Mouse (Mus musculus) forebrain, embryonic 10.5 days (tissue): ENCODE results near the gene Klhl7. TPM values are rescaled to one million over a fixed set of nuclear protein-coding genes. Genes with fewer than 3 reads are reported as not detected.
"Not testable (repeated sequence)": the region's sequence is repeated elsewhere in the genome, so short reads cannot be mapped to it uniquely, and the experiment has no call there.

Experiments used
- DNase-seq: peaks from one replicate; pipeline ENCODE4 v3.0.0-alpha.2; 2017; ENCODE audit warnings: low spot score; ENCODE audit errors: extremely low spot score
- H3K27ac ChIP-seq: fragments of 300-500 bp; sonication (generic); 2 replicates; pipeline ENCODE4 v1.5.1; 2016; ENCODE audit warnings: mild to moderate bottlenecking
- H3K27me3 ChIP-seq: fragments of 300-500 bp; sonication (generic); 2 replicates; pipeline ENCODE4 v1.6.1; 2016; ENCODE audit warnings: mild to moderate bottlenecking; ENCODE audit not compliant: poor library complexity, severe bottlenecking
- H3K36me3 ChIP-seq: fragments of 300-500 bp; sonication (generic); replicated peaks from 2 replicates; pipeline ENCODE4 v1.6.1; 2016; ENCODE audit warnings: mild to moderate bottlenecking, moderate library complexity
- H3K4me1 ChIP-seq: fragments of 300-500 bp; sonication (generic); 2 replicates; pipeline ENCODE4 v1.6.1; 2016
- H3K4me3 ChIP-seq: fragments of 300-500 bp; sonication (generic); 2 replicates; pipeline ENCODE4 v1.5.1; 2016; ENCODE audit warnings: mild to moderate bottlenecking, moderate library complexity
- H3K9me3 ChIP-seq: fragments of 300-500 bp; sonication (generic); 2 replicates; pipeline ENCODE4 v1.6.1; 2016; ENCODE audit warnings: mild to moderate bottlenecking, moderate library complexity
- WGBS: fragments of 180-500 bp; shearing (Covaris S2); methylation state at CpG from one replicate; pipeline ENCODE4 v1.1.7; 2016; 5-methylcytosine and 5-hydroxymethylcytosine counted together
- polyA plus RNA-seq: library from polyadenylated mRNA; unstranded; fragments of >200 nt; fragmentation: Nextera tagmentation; extraction: Ambion mirVana; gene quantifications from 2 replicates; pipeline ENCODE4 v1.2.1, GENCODE M21; 2016

The Klhl7 gene
- polyA plus RNA-seq, 1 experiment from 2014 or later = 87.1 TPM

DNA sequence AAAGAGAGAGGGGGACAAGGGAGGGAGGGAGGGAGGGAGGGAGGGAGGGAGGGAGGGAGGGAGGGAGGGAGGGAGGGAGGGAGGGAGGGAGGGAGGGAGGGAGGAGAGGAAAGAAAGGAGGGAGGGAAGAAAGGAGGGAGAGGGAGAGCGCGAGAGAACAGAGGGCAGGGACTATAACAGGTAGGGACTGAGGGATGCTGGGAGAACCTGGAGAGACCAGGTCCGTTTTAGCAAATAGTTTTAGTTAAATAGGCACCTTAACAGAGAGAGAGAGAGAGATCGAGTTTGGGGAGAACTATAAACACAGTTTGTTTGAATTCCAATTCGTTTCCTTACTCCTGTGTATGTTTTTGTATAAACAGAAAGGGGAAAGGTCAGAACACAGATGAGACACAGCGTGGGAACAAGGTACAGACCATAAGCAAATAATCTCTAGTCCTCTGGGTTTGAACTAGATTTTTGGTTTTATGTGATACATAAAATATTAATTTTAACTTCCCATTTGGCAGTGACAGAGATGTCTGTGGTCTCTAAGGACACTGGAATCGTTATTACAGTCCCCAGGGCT lies 22.6 kb upstream of the Klhl7 start:
- Histone ChIP-seq H3K36me3 (no peaks in the 10 kb centered on the region), H3K4me3 (peak overlapping the region; percentile 41), H3K4me1 (peaks cover 28% of the 10 kb centered on the region), H3K27ac (peak overlapping the region; percentile 78), H3K27me3 (no peaks in the 10 kb centered on the region), H3K9me3 (no peaks in the 10 kb centered on the region)
- no peak for DNase-seq
- WGBS = 25% methylated on average over 7 of the region's 7 CpGs

DNA sequence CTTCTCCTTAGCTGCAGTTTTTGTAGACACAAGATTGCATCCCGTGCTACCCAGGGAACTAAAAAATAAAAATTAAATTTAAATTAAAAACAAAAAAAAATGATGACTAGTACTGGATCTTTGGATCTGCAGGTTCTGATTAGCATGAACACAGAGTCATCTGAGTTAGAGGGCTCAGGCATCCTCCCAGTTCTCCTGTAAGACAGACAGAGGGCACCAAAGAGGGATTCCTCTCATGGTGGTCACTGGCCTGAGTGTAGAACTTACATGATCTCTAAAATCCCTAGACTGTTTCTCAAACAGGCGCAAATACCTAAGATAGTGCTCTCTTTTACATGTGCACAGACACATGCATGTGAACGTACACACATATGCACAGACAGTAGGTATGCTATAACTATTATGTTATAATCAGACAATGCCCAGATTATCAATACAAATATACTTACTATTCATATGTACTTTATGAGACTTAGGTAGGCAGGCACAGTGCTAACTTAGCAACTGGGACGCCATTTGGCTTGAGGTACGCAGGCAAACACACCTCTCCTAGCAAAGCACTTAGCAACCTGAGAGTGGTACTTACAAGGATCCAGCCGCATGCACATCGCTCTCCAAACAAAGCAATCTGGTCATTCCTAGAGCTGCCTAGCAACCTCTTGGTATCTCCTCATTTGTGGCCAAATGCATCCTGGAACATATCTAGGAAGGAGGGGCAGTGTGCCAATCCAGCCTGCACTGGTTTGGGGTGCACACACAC lies 21.8 kb upstream of the Klhl7 start:
- no peaks in the 10 kb centered on the region for H3K9me3 ChIP-seq

DNA sequence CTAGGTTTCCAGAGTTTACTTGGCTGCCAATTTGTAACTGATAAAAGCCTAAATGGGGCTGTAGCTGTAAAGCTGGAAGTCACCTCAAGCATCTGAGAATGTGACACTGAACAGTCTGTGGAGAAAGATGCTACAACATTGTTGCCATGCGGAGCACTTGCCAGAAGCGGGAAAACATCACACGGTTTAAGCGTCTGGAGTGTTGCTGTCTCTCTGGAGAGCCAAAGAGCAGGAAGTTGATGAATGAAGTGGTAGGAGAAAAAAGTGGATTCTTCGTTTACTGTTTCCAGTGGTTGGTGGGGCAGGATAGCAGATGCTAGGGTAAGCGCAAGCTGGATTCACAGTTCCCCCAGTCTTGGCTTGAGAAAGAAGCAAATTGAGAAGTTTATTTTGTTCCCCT lies 19.6 kb upstream of the Klhl7 start:
- H3K27me3 ChIP-seq = no peaks in the 10 kb centered on the region
- 81% methylated on average over 6 of the region's 6 CpGs for WGBS
- H3K4me3 ChIP-seq = no peak overlapping the region
- H3K4me1 ChIP-seq = peaks cover 28% of the 10 kb centered on the region
- H3K36me3 ChIP-seq = no peaks in the 10 kb centered on the region
- H3K9me3 ChIP-seq = no peaks in the 10 kb centered on the region
- H3K27ac ChIP-seq = no peak overlapping the region
- DNase-seq = no peak

More for the DNA sequence above, 21.8 kb upstream of the Klhl7 start:
- no peaks in the 10 kb centered on the region for H3K27me3 ChIP-seq
- no peak overlapping the region for H3K27ac ChIP-seq
- DNase-seq = no peak
- no peak overlapping the region for H3K4me3 ChIP-seq
- no peaks in the 10 kb centered on the region for H3K36me3 ChIP-seq
- 85% methylated on average over 7 of the region's 7 CpGs for WGBS
- H3K4me1 ChIP-seq = peaks cover 28% of the 10 kb centered on the region

DNA sequence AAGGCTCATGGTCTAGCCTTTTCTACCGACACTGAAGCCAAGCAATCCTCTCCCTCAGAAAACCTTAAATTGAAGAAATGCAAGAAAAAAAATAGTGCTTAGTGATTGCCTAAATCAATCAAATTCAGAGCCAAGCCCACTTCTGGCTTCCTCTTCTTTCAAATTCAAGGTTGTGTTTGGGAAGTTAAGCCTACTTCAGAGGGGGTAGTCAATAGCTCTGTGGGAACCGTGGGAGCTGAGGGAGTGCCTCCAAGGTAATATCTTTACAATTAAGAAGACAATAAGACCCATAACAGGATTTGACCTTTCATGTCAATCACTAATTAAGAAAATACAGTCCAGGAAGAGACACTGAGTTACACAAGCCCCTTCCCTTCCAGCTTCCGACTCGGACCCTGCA lies 15.6 kb upstream of the Klhl7 start:
- no peaks in the 10 kb centered on the region for H3K36me3 ChIP-seq
- H3K27me3 ChIP-seq = no peaks in the 10 kb centered on the region
- DNase-seq = no peak
- 71% methylated on average over 4 of the region's 4 CpGs for WGBS
- H3K4me1 ChIP-seq = peaks cover 16% of the 10 kb centered on the region
- no peak overlapping the region for H3K4me3 ChIP-seq
- H3K27ac ChIP-seq = no peak overlapping the region
- H3K9me3 ChIP-seq = no peaks in the 10 kb centered on the region

DNA sequence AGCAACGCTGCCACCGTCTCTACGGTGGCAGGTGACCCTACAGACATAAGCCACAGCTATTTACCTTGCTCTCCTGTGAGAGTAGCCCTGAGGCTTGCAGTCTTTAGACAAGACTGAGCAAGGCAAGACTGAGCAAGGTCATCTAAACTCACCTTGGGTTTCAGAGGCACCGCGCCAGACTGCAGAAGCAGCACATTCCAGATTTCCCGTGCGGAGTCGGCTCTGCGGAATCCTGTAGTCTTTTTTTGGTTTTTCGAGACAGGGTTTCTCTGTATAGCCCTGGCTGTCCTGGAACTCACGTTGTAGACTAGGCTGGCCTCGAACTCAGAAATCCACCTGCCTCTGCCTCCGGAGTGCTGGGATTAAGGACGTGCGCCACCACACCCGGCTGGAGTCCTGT lies 14.2 kb upstream of the Klhl7 start:
- Histone ChIP-seq H3K4me3 (no peak overlapping the region), H3K9me3 (no peaks in the 10 kb centered on the region), H3K27ac (no peak overlapping the region), H3K27me3 (no peaks in the 10 kb centered on the region), H3K4me1 (peaks cover 12% of the 10 kb centered on the region), H3K36me3 (no peaks in the 10 kb centered on the region)
- DNase-seq = no peak
- WGBS = 89% methylated on average over 16 of the region's 16 CpGs

DNA sequence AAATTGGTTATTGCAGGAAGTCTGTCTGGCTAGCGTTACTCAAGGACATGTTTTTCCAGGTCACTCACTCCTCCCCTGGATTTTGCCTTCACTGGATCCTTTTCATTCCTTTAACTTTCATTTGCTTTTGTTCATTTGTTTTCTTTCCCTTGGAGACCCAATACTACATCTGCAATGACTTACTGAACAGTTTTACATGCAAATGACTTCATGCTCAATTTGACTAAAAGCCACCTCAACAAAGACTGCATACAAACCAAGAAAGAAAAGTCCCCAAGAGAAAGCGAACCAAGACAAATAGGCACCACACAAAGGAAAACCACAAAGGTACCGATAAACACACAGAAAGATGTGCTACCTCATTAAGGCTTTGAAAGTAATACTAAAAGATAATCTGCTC lies 13.5 kb upstream of the Klhl7 start:
- Histone ChIP-seq H3K4me1 (peaks cover 6% of the 10 kb centered on the region), H3K27ac (no peak overlapping the region), H3K27me3 (no peaks in the 10 kb centered on the region), H3K4me3 (no peak overlapping the region), H3K9me3 (no peaks in the 10 kb centered on the region), H3K36me3 (no peaks in the 10 kb centered on the region)
- DNase-seq = no peak
- 44% methylated on average over 3 of the region's 3 CpGs for WGBS

DNA sequence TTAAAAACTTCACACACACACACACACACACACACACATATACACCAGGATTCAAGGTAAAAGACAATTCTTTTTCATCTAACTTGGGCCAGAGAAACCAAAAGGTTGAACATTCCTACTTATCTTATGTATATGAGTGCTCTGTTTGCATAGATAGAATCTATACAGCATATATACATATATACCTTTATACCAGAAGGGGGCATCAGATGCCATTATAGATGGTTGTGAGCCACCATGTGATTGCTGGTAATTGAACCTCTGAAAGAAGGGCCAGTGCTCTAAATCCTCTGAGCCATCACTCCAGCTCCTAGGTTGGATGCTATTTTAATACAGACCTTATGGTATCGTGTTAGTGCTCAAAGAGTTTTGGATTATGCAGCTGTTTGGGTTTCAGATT lies 12.0 kb upstream of the Klhl7 start:
- no peak for DNase-seq
- Histone ChIP-seq H3K27me3 (no peaks in the 10 kb centered on the region), H3K27ac (no peak overlapping the region), H3K4me1 (peaks cover 6% of the 10 kb centered on the region), H3K9me3 (no peaks in the 10 kb centered on the region), H3K36me3 (no peaks in the 10 kb centered on the region), H3K4me3 (no peak overlapping the region)
- 83% methylated on average over 1 of the region's 1 CpGs for WGBS

DNA sequence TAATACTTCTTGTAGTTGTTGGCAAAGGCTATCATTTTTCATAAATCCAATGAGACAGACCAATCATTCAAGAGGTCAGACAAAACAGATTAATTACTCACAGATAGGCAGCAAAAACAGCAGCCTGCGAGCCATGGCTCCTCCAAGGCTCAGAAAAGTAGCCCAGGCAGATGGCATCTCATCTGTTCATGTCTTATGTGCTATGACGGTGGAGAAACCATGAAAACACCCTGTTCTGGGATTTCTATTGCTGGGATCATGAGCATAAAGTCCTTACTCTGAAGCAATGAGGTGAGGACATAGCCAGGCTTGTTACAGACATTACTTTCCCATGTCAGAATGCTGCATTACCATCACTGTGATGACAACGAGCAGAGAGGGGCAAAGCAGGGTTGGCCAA lies 7.9 kb upstream of the Klhl7 start:
- no peak for DNase-seq
- Histone ChIP-seq H3K27me3 (no peaks in the 10 kb centered on the region), H3K4me3 (no peak overlapping the region), H3K27ac (no peak overlapping the region), H3K9me3 (no peaks in the 10 kb centered on the region), H3K36me3 (no peaks in the 10 kb centered on the region), H3K4me1 (no peaks in the 10 kb centered on the region)
- 84% methylated on average over 3 of the region's 3 CpGs for WGBS

DNA sequence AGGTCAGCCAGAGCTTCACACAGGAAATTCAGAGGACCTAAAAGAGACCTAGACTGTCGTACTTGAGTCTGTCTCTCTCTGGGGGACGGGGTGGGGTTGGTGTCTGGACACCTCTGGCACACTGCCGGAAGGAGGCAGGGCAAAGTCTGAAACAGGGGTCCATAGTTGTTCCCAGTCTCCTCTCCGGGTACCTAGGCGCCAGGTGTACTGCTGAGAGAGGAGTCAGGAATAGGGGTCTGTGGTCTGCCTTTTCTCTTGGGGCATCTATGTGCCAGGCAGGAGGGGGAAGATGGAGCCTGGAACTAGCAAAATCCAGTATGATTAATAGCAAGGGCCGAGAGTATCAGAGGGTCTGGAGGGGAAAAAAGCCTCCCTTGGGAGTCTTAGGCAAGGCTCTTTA lies 5.0 kb upstream of the Klhl7 start:
- H3K9me3 ChIP-seq = no peaks in the 10 kb centered on the region
- peaks cover 5% of the 10 kb centered on the region for H3K4me1 ChIP-seq
- H3K27me3 ChIP-seq = no peaks in the 10 kb centered on the region
- H3K36me3 ChIP-seq = no peaks in the 10 kb centered on the region
- WGBS = 84% methylated on average over 6 of the region's 6 CpGs
- H3K27ac ChIP-seq = no peak overlapping the region
- H3K4me3 ChIP-seq = no peak overlapping the region
- DNase-seq = no peak

DNA sequence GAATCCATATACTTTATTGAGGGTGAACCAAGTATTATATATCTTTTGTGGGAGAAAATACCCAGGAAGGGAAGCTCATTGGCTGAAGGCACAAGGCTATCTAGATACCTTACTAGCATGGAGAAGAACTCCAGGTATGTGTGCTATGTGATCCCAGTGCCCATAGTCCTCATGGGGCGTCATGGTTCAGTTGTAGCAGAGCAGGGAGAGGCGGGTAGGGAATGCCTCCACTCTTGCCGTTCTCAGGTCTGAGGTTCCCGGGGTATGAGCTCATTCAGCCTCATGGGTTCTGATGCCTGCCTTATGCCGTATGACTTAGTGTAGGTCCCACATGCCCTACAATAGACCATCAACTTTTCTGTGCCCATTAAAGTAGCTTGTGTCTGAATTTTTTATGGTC lies 4.5 kb upstream of the Klhl7 start:
- Histone ChIP-seq H3K27me3 (no peaks in the 10 kb centered on the region), H3K27ac (no peak overlapping the region), H3K9me3 (no peaks in the 10 kb centered on the region), H3K36me3 (no peaks in the 10 kb centered on the region), H3K4me3 (no peak overlapping the region), H3K4me1 (peaks cover 5% of the 10 kb centered on the region)
- DNase-seq = no peak
- 85% methylated on average over 5 of the region's 5 CpGs for WGBS

DNA sequence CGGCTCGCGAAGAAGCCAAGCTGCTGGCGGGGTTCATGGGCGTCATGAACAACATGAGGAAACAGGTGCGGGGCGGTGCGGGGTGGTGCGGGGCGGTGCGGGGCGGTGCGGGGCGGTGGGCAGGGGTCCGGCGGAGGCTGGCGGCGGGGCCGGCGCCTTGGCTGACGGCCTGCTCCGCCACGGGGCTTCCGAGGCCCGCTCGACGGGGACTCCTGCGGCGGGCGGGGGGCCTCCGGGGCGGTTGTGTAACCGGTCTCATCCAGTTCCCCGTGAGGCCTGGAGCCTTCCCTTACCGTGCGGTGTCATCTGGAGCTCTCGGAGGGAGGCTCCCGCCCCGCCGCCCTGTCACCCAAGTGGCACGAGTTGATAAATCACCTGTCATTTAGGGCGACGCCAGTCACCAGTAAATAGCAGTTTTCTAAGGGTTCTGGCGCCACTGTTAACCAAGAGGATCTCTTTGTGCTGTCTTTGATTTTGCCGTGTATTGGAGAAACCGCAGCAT lies 456 bp downstream of the Klhl7 start:
- Histone ChIP-seq H3K27me3 (no peaks in the 10 kb centered on the region), H3K36me3 (peaks cover 4% of the 10 kb centered on the region; the same call in 1 of the 2 replicates), H3K9me3 (no peaks in the 10 kb centered on the region), H3K27ac (peak overlapping the region; percentile 97), H3K4me1 (peaks cover 43% of the 10 kb centered on the region), H3K4me3 (peak overlapping the region; percentile 90)
- DNase-seq = peak; percentile 64
- under 1% methylated on average over 29 of the region's 46 CpGs for WGBS

DNA sequence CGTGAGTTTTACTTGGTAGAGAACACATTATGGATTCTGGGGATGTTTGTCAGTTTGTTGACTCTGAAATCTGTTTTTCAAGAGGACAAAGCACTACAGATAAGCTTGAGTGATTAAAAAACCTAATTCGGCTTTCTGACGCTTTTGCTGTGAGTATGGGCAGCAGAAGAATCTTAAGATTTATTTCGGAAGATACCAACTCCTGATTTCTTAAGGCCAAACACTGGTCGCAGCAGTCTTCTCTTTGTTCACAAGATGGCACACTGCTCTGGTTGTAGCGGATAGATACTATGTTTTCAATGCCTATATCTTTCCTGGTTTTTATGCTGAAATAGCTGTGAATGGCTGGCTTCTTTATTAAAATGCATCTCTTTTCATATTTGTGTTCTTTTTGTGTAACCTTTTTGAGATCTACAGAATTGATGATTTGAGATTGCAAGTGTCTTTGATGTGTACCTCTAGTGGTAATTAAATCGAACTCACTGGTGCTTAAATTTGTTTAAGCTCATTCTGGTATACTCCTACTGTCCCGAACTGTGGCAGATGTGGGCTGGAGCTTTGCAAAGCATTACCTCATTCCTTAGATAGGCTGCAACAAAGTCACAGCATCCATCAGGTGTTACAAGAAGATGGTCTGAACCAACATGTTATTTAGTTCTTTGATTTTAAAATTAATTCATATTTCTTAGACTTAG lies 1.2 kb downstream of the Klhl7 start:
- H3K9me3 ChIP-seq = no peaks in the 10 kb centered on the region
- peak overlapping the region; percentile 90 for H3K4me3 ChIP-seq
- H3K36me3 ChIP-seq = peaks cover 5% of the 10 kb centered on the region; the same call in 1 of the 2 replicates
- WGBS = 8% methylated on average over 8 of the region's 8 CpGs
- H3K27ac ChIP-seq = peak overlapping the region; percentile 97
- H3K27me3 ChIP-seq = no peaks in the 10 kb centered on the region
- peaks cover 43% of the 10 kb centered on the region for H3K4me1 ChIP-seq
- DNase-seq = no peak

DNA sequence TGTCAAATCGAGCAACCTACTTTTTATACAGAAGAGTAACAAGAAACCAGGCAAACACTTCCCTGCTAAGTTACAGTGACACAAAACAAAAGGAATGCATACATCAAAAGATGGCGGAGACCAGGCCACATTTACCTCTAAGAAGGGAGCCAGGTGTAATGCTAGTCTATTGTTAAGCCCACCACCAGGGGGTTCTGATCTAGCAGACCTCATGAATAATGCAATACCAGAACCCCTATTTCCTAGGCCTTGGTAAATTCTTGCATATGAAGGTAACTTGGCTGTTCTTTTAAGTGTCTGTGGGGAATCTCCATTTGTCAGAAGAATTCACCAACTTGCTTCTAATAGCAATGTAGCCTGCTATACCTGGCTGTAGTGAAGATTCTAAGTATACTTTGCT lies 2.8 kb downstream of the Klhl7 start:
- H3K4me3 ChIP-seq = peak overlapping the region; percentile 2; the same call in 1 of the 2 replicates
- DNase-seq, H3K9me3 ChIP-seq, H3K27me3 ChIP-seq, H3K27ac ChIP-seq: not testable (repeated sequence)
- WGBS = 73% methylated on average over 2 of the region's 2 CpGs
- peaks cover 43% of the 10 kb centered on the region for H3K4me1 ChIP-seq
- peaks cover 19% of the 10 kb centered on the region for H3K36me3 ChIP-seq
